Mouse (Mus musculus): ENCODE measurements at regions not wholly inside any gene's neighbourhood (a gene's known extent, or its start where the extent isn't known, plus 50 kb on each side); places are given as distances from the start of the nearest gene placed in this dataset.

DNA sequence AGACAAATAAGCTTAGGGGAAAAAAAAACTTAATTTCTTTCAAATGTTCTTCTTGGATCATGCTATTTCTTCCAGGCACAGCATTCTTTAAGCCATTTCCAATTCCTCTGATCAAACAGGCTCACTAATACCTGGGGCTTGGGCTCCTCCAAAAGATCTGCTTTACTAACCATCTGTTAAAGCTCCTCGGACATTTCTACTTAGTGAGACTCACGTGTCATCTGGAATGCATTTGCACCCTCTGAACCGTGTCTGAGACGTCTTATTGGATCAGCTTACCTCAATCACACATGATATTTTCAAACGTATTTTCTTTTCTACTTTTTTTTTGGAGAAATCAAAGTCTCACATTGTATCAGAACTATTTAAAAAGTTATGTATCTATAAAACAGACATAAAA is 132.4 kb downstream of the Npr3 start:
- no peak for DNase-seq (ENCODE audit: low read depth)

DNA sequence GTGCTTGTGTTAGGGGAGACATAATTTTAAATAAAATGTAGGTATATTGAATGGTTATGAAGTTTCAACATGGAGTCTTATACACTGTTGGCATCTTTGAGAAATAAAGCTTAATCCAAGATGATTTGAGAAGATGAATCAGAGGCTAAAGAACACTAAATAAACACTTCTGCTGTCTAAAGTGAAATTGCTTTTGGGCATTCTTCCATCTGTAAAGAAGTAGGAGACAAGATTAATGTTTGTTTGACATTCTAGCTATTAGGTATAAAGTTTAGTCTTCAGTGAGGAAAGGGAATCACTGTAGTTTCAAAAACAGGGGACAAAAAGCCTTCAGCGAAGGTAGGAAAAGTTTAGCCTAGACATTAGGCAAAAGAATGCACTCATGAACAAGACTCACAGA is 136.5 kb downstream of the Npr3 start:
- no peak for DNase-seq (ENCODE audit: low read depth)

DNA sequence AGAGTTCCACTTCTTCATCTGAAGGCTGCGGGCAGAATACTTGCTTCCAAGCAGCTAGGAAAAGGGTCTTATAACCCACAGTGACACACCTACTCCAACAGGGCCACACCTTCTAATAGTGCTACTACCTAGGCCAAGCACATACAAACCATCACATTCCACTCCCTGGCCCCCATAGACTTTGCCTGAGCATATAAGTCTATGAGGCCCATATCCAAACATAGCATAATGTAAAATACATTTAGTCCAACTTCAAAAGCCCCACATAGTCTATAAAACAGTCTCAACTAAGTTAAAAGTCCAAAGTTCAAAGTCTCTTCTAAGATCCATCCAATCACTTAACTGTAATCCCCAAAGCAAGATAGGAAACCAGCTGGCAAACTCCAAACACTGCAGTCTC is 149.1 kb downstream of the Npr3 start:
- no peak for DNase-seq (ENCODE audit: low read depth)

- no peak for DNase-seq (ENCODE audit: low read depth)
These were observed 150.3 kb downstream of the Npr3 start for GRCm38 (mm10) chr15:11756786-11757185.

- DNase-seq (ENCODE audit: low read depth): no peak
These were observed 153.9 kb downstream of the Npr3 start for GRCm38 (mm10) chr15:11753216-11753615.

- no peak for DNase-seq (ENCODE audit: low read depth)
These were observed 156.2 kb downstream of the Npr3 start for GRCm38 (mm10) chr15:11750893-11751292.

DNA sequence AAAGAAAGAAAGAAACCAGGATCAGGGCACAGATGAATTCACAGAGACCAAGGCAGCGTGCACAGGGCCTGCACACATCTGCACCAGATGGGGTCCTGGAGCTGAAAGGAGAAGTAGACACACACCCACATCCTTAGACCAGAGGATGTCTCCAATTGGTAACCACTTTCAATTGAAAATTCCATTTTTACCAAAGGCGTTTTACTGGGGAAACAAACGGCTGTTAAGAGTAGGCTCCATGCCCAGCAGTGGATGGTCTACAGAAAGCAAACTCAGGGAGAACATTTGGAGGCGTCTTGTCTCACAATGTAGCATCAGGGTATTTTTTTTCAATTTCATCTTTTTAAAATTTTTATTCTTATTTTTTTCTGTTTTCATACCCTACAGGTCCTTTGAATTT is 157.6 kb downstream of the Npr3 start:
- no peak for DNase-seq (ENCODE audit: low read depth)

DNA sequence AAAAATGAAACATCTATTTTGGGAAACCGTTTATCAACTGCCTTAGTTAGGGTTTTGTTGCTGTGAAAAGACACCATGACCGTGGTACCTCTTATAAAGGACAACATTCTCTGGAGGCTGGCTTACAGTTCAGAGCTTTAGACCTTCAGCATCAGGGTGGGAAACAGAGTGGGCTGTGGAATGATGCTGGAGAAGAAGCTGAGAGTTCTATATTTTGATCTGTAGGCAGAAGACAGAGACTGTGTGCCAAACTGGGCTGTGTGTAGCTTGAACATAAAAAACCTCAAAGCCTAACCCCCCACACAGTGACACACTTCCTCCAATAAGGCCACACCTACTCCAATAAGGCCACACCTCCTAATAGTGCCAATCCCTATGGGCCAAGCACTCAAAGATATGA is 158.8 kb downstream of the Npr3 start:
- DNase-seq (ENCODE audit: low read depth): no peak

- DNase-seq (ENCODE audit: low read depth): no peak
These were observed 160.3 kb downstream of the Npr3 start for GRCm38 (mm10) chr15:11746754-11747153.

- DNase-seq (ENCODE audit: low read depth): no peak
These were observed 161.3 kb downstream of the Npr3 start for GRCm38 (mm10) chr15:11745629-11746372.

GRCm38 (mm10) chr15:11744903-11745302 is 162.2 kb downstream of the Npr3 start:
- DNase-seq (ENCODE audit: low read depth): no peak

GRCm38 (mm10) chr15:11744296-11744695 is 162.8 kb downstream of the Npr3 start:
- DNase-seq (ENCODE audit: low read depth): no peak

GRCm38 (mm10) chr15:11742820-11743219 is 164.3 kb downstream of the Npr3 start:
- no peak for DNase-seq (ENCODE audit: low read depth)

DNA sequence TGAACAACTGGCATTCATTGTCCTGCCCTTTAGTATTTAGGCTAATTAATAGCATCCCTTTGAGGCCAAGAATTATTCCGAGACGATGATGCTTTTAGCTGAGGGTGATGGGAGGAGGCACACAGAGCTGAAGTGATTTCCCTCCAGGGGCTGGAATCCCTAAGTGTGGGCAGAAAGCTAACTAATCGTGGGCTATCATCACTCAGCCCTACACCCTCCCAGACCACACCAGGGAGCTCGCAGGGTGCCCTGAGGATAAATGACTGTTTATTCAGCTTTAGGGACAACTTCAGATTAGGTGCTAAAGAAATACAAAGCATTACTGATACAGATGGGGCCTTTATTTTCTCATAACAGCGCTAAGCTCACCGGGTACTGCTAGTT is 164.7 kb downstream of the Npr3 start:
- no peak for DNase-seq (ENCODE audit: low read depth)

DNA sequence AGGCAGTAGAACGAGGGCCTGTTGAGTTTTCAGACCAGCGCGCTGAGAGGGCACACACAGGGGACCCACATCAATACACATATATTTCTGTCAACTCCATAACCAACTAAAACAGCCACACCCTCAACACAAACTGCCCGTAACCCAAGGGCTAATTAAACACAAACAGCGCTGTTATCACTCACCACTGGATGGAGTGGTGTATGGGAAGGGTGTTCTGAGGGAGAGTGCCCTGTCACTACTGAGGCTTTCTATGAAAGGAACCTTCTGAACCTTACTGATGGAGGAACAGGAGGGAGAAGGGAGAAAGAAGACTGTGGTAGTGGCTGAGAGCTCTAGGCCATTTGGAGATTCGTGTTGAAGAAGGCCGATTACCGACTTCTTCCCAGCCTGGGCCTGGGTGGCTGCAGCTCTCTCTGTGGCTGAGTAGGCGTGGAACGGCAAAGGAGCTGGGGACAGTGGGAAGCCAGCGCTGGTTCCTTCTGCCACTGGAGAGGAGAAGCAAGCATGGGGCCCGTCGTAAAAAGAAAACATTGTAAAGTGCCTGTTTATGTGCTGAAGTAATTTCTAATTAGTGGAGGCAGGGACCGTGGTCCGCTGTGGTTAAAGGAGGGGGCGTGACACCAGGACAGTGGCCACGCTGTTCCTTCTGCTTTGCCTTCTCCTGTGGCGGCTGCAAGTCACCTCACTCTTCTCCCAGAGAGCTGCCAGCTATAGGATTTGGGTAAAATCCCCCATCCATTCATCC is 165.3 kb downstream of the Npr3 start:
- DNase-seq (ENCODE audit: low read depth): no peak

GRCm38 (mm10) chr15:11737436-11738000 is 169.6 kb downstream of the Npr3 start:
- no peak for DNase-seq (ENCODE audit: low read depth)

- no peak for DNase-seq (ENCODE audit: low read depth)
These were observed 172.3 kb downstream of the Npr3 start for GRCm38 (mm10) chr15:11734639-11735265.

DNA sequence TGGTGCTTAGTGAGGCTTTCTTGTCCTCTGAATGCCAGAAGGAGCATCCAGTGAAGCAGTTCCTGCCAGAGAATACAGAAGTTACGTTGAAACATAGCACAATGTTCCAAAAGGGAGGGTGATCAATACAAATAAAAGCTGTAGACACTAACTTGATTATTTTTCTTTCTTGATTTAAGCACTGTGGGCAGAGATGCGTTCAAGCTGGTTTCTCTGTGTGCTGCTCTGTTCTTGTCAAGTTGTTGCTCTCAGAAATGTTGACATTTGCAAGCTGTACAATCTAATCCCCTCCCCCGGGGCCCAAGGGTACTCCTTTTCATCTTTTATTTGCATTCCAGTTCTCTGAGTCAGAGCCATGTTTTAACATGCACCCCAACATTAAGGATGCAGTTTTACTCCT is 177.7 kb downstream of the Npr3 start:
- no peak for DNase-seq (ENCODE audit: low read depth)

GRCm38 (mm10) chr15:11725620-11726530 is 181.2 kb downstream of the Npr3 start:
- DNase-seq (ENCODE audit: low read depth): no peak

DNA sequence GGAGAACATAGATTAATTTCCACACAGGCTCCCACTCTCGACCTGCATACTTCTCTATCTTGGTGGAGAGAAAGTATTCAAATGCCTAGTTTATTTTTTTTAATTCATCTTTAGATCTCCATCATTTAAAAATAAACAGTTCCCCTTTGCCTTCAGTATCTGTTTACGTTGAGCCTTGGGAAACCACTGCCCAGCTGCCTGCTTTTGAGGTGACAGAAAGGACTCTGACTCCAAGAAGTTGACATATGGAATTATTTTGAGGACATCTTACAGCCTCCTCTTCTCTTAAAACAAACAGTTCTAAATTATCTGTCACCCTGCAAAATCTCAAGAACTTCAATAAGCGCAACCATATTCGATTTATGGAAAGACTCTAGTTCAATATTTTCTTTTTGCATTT is 186.4 kb downstream of the Npr3 start:
- no peak for DNase-seq (ENCODE audit: low read depth)

DNA sequence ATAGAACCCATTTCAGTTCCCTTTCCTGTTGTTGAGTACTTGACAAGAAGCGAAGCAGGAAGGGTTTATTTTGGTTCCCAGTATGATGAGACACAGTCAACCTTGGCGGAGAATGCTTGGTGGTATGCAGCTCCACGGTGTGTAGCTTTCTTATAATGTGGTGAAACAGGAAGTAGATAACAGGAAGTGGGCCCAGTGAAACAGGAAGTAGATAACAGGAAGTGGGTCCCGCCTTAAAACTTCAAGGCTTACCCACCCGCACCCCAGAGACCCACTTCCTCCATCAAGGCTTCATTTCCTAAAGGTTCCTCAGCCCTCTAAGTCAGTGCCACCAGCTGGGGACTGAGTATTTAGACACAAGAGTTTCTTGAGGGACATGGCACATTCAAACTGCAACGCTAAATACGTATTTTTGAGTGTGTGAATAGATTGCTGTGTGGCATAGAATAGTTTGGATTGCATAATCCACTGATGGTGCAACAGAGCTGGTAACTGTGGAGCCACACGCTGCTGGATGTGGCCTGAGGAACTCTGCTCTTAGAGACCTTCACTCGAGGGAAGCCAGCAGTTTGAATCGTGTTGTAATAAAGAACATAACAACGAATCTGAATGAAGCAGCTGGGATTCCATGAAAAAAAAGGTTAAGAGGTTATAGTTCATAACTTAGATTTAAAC is 190.8 kb downstream of the Npr3 start:
- DNase-seq (ENCODE audit: low read depth): peak; percentile 19
